Mouse (Mus musculus): ENCODE results near the gene Clec4b2.

GRCm38 (mm10) chr6:123207187-123208076 lies 34.7 kb downstream of the Clec4b2 start:
- TF ChIP-seq GATA1 (IDR thresholded peaks at IDR 0.05; ENCODE audit: borderline replicate concordance, low read length) = no peak
- no peak for TF ChIP-seq FLI1 (IDR thresholded peaks at IDR 0.05; ENCODE audit: low read length)
